Mouse (Mus musculus): ENCODE data around the gene Fancc. TPM values are rescaled to one million over a fixed set of nuclear protein-coding genes. Genes with fewer than 3 reads are reported as not detected.

The Fancc gene
- polyA plus RNA-seq, 1 experiment from 2014 or later = 9.3 TPM

- WGBS = 74% methylated on average over 3 of the region's 3 CpGs
- Histone ChIP-seq H3K9me3 (ENCODE audit: control insufficient read depth, low read length) (no peaks in the 10 kb centered on the region), H3K27me3 (ENCODE audit: control insufficient read depth, insufficient read depth, low read length) (no peaks in the 10 kb centered on the region), H3K4me2 (replicated peaks; ENCODE audit: low read depth) (no peak overlapping the region), H3K4me1 (replicated peaks; ENCODE audit: control insufficient read depth, insufficient read depth) (no peaks in the 10 kb centered on the region), H3K27ac (replicated peaks) (peak overlapping the region; percentile 67), H3K4me3 (ENCODE audit: low read depth, low read length) (no peak overlapping the region), H3K36me3 (ENCODE audit: control insufficient read depth, insufficient read depth, low read length) (peaks cover 23% of the 10 kb centered on the region), H3K9ac (ENCODE audit: low read length) (no peak overlapping the region)
- TF ChIP-seq CTCF (IDR thresholded peaks at IDR 0.05; ENCODE audit: low read depth) = no peak
- TF ChIP-seq EP300 (optimal IDR thresholded peaks at IDR 0.05) = no peak
- ATAC-seq (ENCODE audit: low FRiP score, low TSS enrichment) = no peak
- no peak for DNase-seq (ENCODE audit: low spot score)
These were observed 203.4 kb downstream of the Fancc start for GRCm38 (mm10) chr13:63293647-63294046.

- H3K9ac ChIP-seq (ENCODE audit: low read length) = no peak overlapping the region
- H3K27me3 ChIP-seq (ENCODE audit: control insufficient read depth, insufficient read depth, low read length) = no peaks in the 10 kb centered on the region
- no peak overlapping the region for H3K4me3 ChIP-seq (ENCODE audit: low read depth, low read length)
- DNase-seq (ENCODE audit: low spot score) (no peak), ATAC-seq (ENCODE audit: low FRiP score, low TSS enrichment) (no peak)
- H3K27ac ChIP-seq (replicated peaks) = no peak overlapping the region
- WGBS = 94% methylated on average over 6 of the region's 6 CpGs
- peaks cover 13% of the 10 kb centered on the region for H3K36me3 ChIP-seq (ENCODE audit: control insufficient read depth, insufficient read depth, low read length)
- no peaks in the 10 kb centered on the region for H3K4me1 ChIP-seq (replicated peaks; ENCODE audit: control insufficient read depth, insufficient read depth)
- H3K9me3 ChIP-seq (ENCODE audit: control insufficient read depth, low read length) = no peaks in the 10 kb centered on the region
- no peak for TF ChIP-seq EP300 (optimal IDR thresholded peaks at IDR 0.05)
- no peak for TF ChIP-seq CTCF (IDR thresholded peaks at IDR 0.05; ENCODE audit: low read depth)
- H3K4me2 ChIP-seq (replicated peaks; ENCODE audit: low read depth) = no peak overlapping the region
These were observed 206.1 kb downstream of the Fancc start for GRCm38 (mm10) chr13:63291016-63291415.

- Histone ChIP-seq H3K4me1 (replicated peaks; ENCODE audit: control insufficient read depth, insufficient read depth) (no peaks in the 10 kb centered on the region), H3K9ac (ENCODE audit: low read length) (no peak overlapping the region), H3K4me3 (ENCODE audit: low read depth, low read length) (no peak overlapping the region), H3K27ac (replicated peaks) (0 out of 2 replicates have a peak overlapping the region, but pooled peaks have one; percentile 18), H3K9me3 (ENCODE audit: control insufficient read depth, low read length) (no peaks in the 10 kb centered on the region), H3K27me3 (ENCODE audit: control insufficient read depth, insufficient read depth, low read length) (no peaks in the 10 kb centered on the region), H3K4me2 (replicated peaks; ENCODE audit: low read depth) (no peak overlapping the region), H3K36me3 (ENCODE audit: control insufficient read depth, insufficient read depth, low read length) (peaks cover 17% of the 10 kb centered on the region)
- WGBS = 82% methylated on average over 4 of the region's 4 CpGs
- DNase-seq (ENCODE audit: low spot score) (no peak), ATAC-seq (ENCODE audit: low FRiP score, low TSS enrichment) (no peak)
- no peak for TF ChIP-seq CTCF (IDR thresholded peaks at IDR 0.05; ENCODE audit: low read depth)
- TF ChIP-seq EP300 (optimal IDR thresholded peaks at IDR 0.05) = no peak
These were observed 207.0 kb downstream of the Fancc start for GRCm38 (mm10) chr13:63290126-63290525.

GRCm38 (mm10) chr13:63289687-63290086 is 207.4 kb downstream of the Fancc start:
- Histone ChIP-seq H3K4me3 (ENCODE audit: low read depth, low read length) (no peak overlapping the region), H3K9ac (ENCODE audit: low read length) (no peak overlapping the region), H3K4me2 (replicated peaks; ENCODE audit: low read depth) (no peak overlapping the region), H3K27me3 (ENCODE audit: control insufficient read depth, insufficient read depth, low read length) (no peaks in the 10 kb centered on the region), H3K27ac (replicated peaks) (no peak overlapping the region), H3K36me3 (ENCODE audit: control insufficient read depth, insufficient read depth, low read length) (peaks cover 18% of the 10 kb centered on the region), H3K4me1 (replicated peaks; ENCODE audit: control insufficient read depth, insufficient read depth) (no peaks in the 10 kb centered on the region), H3K9me3 (ENCODE audit: control insufficient read depth, low read length) (no peaks in the 10 kb centered on the region)
- WGBS = 59% methylated on average over 5 of the region's 5 CpGs
- DNase-seq (ENCODE audit: low spot score) (no peak), ATAC-seq (ENCODE audit: low FRiP score, low TSS enrichment) (no peak)
- no peak for TF ChIP-seq EP300 (optimal IDR thresholded peaks at IDR 0.05)
- TF ChIP-seq CTCF (IDR thresholded peaks at IDR 0.05; ENCODE audit: low read depth) = no peak

- no peak for ATAC-seq (ENCODE audit: low FRiP score, low TSS enrichment)
These were observed 207.9 kb downstream of the Fancc start for GRCm38 (mm10) chr13:63289152-63289551.

GRCm38 (mm10) chr13:63286483-63287102 is 210.5 kb downstream of the Fancc start:
- ATAC-seq (ENCODE audit: low FRiP score, low TSS enrichment) = no peak
- no peak overlapping the region for H3K4me3 ChIP-seq (ENCODE audit: low read depth, low read length)
- no peak overlapping the region for H3K27ac ChIP-seq (replicated peaks)
- H3K9ac ChIP-seq (ENCODE audit: low read length) = no peak overlapping the region
- H3K36me3 ChIP-seq (ENCODE audit: control insufficient read depth, insufficient read depth, low read length) = peaks cover 23% of the 10 kb centered on the region
- WGBS = 75% methylated on average over 11 of the region's 11 CpGs
- no peak overlapping the region for H3K4me2 ChIP-seq (replicated peaks; ENCODE audit: low read depth)
- H3K9me3 ChIP-seq (ENCODE audit: control insufficient read depth, low read length) = no peaks in the 10 kb centered on the region
- TF ChIP-seq EP300 (optimal IDR thresholded peaks at IDR 0.05) = no peak
- TF ChIP-seq CTCF (IDR thresholded peaks at IDR 0.05; ENCODE audit: low read depth) = no peak
- DNase-seq (ENCODE audit: low spot score) = no peak
- H3K27me3 ChIP-seq (ENCODE audit: control insufficient read depth, insufficient read depth, low read length) = no peaks in the 10 kb centered on the region
- 0 out of 2 replicates have a peak, but pooled peaks cover 3% of the 10 kb centered on the region for H3K4me1 ChIP-seq (replicated peaks; ENCODE audit: control insufficient read depth, insufficient read depth)

More at GRCm38 (mm10) chr13:63289152-63289551, 207.9 kb downstream of the Fancc start:
- H3K4me3 ChIP-seq (ENCODE audit: low read depth, low read length) = no peak overlapping the region
- DNase-seq (ENCODE audit: low spot score) = no peak
- no peak overlapping the region for H3K27ac ChIP-seq (replicated peaks)
- 40% methylated on average over 4 of the region's 4 CpGs for WGBS
- H3K4me2 ChIP-seq (replicated peaks; ENCODE audit: low read depth) = no peak overlapping the region
- H3K4me1 ChIP-seq (replicated peaks; ENCODE audit: control insufficient read depth, insufficient read depth) = no peaks in the 10 kb centered on the region
- H3K9ac ChIP-seq (ENCODE audit: low read length) = no peak overlapping the region
- H3K36me3 ChIP-seq (ENCODE audit: control insufficient read depth, insufficient read depth, low read length) = peaks cover 19% of the 10 kb centered on the region
- no peaks in the 10 kb centered on the region for H3K9me3 ChIP-seq (ENCODE audit: control insufficient read depth, low read length)
- TF ChIP-seq EP300 (optimal IDR thresholded peaks at IDR 0.05) = no peak
- no peak for TF ChIP-seq CTCF (IDR thresholded peaks at IDR 0.05; ENCODE audit: low read depth)
- H3K27me3 ChIP-seq (ENCODE audit: control insufficient read depth, insufficient read depth, low read length) = no peaks in the 10 kb centered on the region

Data from stomach, postnatal 0 days (tissue).